Mouse (Mus musculus): ENCODE data around the gene Gzmm.

Gzmm gene

GRCm38 (mm10) chr10:79723692-79724091 is 34.9 kb downstream of the Gzmm start:
- no peak for DNase-seq (ENCODE audit: low read depth, low spot score)

GRCm38 (mm10) chr10:79726090-79726489 is 37.3 kb downstream of the Gzmm start:
- DNase-seq (ENCODE audit: low read depth, low spot score): no peak

GRCm38 (mm10) chr10:79728323-79729249 is 39.8 kb downstream of the Gzmm start:
- DNase-seq (ENCODE audit: low read depth, low spot score): peak; percentile 72

- no peak for DNase-seq (ENCODE audit: low read depth, low spot score)
Observed at GRCm38 (mm10) chr10:79729357-79729965, 40.6 kb downstream of the Gzmm start.

GRCm38 (mm10) chr10:79732500-79732899 is 43.7 kb downstream of the Gzmm start:
- no peak for DNase-seq (ENCODE audit: low read depth, low spot score)

GRCm38 (mm10) chr10:79733847-79734246 is 45.0 kb downstream of the Gzmm start:
- DNase-seq (ENCODE audit: low read depth, low spot score): no peak

GRCm38 (mm10) chr10:79735361-79735760 is 46.5 kb downstream of the Gzmm start:
- no peak for DNase-seq (ENCODE audit: low read depth, low spot score)

GRCm38 (mm10) chr10:79736706-79737105 is 47.9 kb downstream of the Gzmm start:
- no peak for DNase-seq (ENCODE audit: low read depth, low spot score)

GRCm38 (mm10) chr10:79738259-79738658 is 49.4 kb downstream of the Gzmm start:
- no peak for DNase-seq (ENCODE audit: low read depth, low spot score)

- no peak for DNase-seq (ENCODE audit: low read depth, low spot score)
Observed at GRCm38 (mm10) chr10:79739234-79739633, 50.4 kb downstream of the Gzmm start.

GRCm38 (mm10) chr10:79740863-79741262 is 52.0 kb downstream of the Gzmm start:
- no peak for DNase-seq (ENCODE audit: low read depth, low spot score)

GRCm38 (mm10) chr10:79743161-79743560 is 54.3 kb downstream of the Gzmm start:
- DNase-seq (ENCODE audit: low read depth, low spot score): no peak

GRCm38 (mm10) chr10:79743650-79744365 is 55.0 kb downstream of the Gzmm start:
- no peak for DNase-seq (ENCODE audit: low read depth, low spot score)
